Mouse (Mus musculus): Measurements from ENCODE around the gene Lrrc1.

The Lrrc1 gene

GRCm38 (mm10) chr9:77502171-77502547 is 42.5 kb downstream of the Lrrc1 start:
- DNase-seq (ENCODE audit: low spot score) = no peak

GRCm38 (mm10) chr9:77499084-77499483 is 45.6 kb downstream of the Lrrc1 start:
- no peak for DNase-seq (ENCODE audit: low spot score)

GRCm38 (mm10) chr9:77498406-77498805 is 46.3 kb downstream of the Lrrc1 start:
- DNase-seq (ENCODE audit: low spot score) = no peak

GRCm38 (mm10) chr9:77497173-77497572 is 47.5 kb downstream of the Lrrc1 start:
- no peak for DNase-seq (ENCODE audit: low spot score)

GRCm38 (mm10) chr9:77496540-77497062 is 48.1 kb downstream of the Lrrc1 start:
- no peak for DNase-seq (ENCODE audit: low spot score)

- DNase-seq (ENCODE audit: low spot score) = no peak
These were observed 50.4 kb downstream of the Lrrc1 start for GRCm38 (mm10) chr9:77494307-77494706.

- DNase-seq (ENCODE audit: low spot score) = no peak
These were observed 56.1 kb downstream of the Lrrc1 start for GRCm38 (mm10) chr9:77488611-77489010.

- no peak for DNase-seq (ENCODE audit: low spot score)
These were observed 57.2 kb downstream of the Lrrc1 start for GRCm38 (mm10) chr9:77487427-77487826.

- DNase-seq (ENCODE audit: low spot score) = no peak
These were observed 58.8 kb downstream of the Lrrc1 start for GRCm38 (mm10) chr9:77485915-77486314.

- DNase-seq (ENCODE audit: low spot score) = no peak
These were observed 59.9 kb downstream of the Lrrc1 start for GRCm38 (mm10) chr9:77484751-77485150.

- DNase-seq (ENCODE audit: low spot score) = no peak
These were observed 61.1 kb downstream of the Lrrc1 start for GRCm38 (mm10) chr9:77483559-77483958.

- no peak for DNase-seq (ENCODE audit: low spot score)
These were observed 62.4 kb downstream of the Lrrc1 start for GRCm38 (mm10) chr9:77482281-77482680.

GRCm38 (mm10) chr9:77481380-77481779 is 63.3 kb downstream of the Lrrc1 start:
- DNase-seq (ENCODE audit: low spot score) = no peak

GRCm38 (mm10) chr9:77480574-77481319 is 63.9 kb downstream of the Lrrc1 start:
- DNase-seq (ENCODE audit: low spot score) = no peak

GRCm38 (mm10) chr9:77480001-77480400 is 64.7 kb downstream of the Lrrc1 start:
- no peak for DNase-seq (ENCODE audit: low spot score)

- no peak for DNase-seq (ENCODE audit: low spot score)
These were observed 66.3 kb downstream of the Lrrc1 start for GRCm38 (mm10) chr9:77478166-77478920.

- DNase-seq (ENCODE audit: low spot score) = no peak
These were observed 70.1 kb downstream of the Lrrc1 start for GRCm38 (mm10) chr9:77474535-77474934.

GRCm38 (mm10) chr9:77472557-77472956 is 72.1 kb downstream of the Lrrc1 start:
- no peak for DNase-seq (ENCODE audit: low spot score)

- no peak for DNase-seq (ENCODE audit: low spot score)
These were observed 72.9 kb downstream of the Lrrc1 start for GRCm38 (mm10) chr9:77471646-77472220.

GRCm38 (mm10) chr9:77469791-77470607 is 74.7 kb downstream of the Lrrc1 start:
- DNase-seq (ENCODE audit: low spot score) = no peak

GRCm38 (mm10) chr9:77466926-77467325 is 77.7 kb downstream of the Lrrc1 start:
- no peak for DNase-seq (ENCODE audit: low spot score)

GRCm38 (mm10) chr9:77465401-77465800 is 79.3 kb downstream of the Lrrc1 start:
- no peak for DNase-seq (ENCODE audit: low spot score)
